Mouse (Mus musculus) c-Kit-positive CD71-positive TER-119-positive erythroid progenitor cells, embryonic 14.5 days (primary cell): ENCODE results near the gene Cacna1h.

Experiments used
- DNase-seq: peaks from one replicate; pipeline ENCODE4 v3.0.0-alpha.2; 2013; ENCODE audit warnings: low spot score

Cacna1h gene

GRCm38 (mm10) chr17:25433617-25434606 is at the start of gene Cacna1h:
Gene Cacna1h (minus strand): TSS chr17:25433783.
- DNase-seq = no peak

GRCm38 (mm10) chr17:25482092-25482491 is 48.5 kb upstream of the Cacna1h start:
- no peak for DNase-seq

DNA sequence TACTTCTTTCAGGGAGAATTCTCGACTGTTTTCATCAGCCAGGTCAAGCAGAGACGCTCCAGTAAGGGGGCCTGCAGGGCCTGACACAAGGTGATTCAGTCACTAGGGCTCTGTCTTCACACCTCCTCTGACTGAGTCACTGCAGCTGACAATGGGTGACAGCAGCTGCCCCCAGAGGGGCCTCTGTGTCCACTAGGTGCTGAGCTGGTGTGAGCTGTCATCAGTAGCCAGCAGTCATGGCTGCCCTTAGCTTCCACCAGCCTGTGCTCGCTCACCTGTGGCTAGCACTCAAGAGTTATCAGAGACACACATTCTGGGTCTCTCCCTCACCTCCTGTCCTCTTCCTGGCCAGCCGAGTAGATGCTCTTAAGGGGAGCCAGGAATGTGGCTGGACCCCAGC is 47.2 kb upstream of the Cacna1h start:
- DNase-seq = no peak

- no peak for DNase-seq
These were observed 46.6 kb upstream of the Cacna1h start for GRCm38 (mm10) chr17:25480152-25480551.

DNA sequence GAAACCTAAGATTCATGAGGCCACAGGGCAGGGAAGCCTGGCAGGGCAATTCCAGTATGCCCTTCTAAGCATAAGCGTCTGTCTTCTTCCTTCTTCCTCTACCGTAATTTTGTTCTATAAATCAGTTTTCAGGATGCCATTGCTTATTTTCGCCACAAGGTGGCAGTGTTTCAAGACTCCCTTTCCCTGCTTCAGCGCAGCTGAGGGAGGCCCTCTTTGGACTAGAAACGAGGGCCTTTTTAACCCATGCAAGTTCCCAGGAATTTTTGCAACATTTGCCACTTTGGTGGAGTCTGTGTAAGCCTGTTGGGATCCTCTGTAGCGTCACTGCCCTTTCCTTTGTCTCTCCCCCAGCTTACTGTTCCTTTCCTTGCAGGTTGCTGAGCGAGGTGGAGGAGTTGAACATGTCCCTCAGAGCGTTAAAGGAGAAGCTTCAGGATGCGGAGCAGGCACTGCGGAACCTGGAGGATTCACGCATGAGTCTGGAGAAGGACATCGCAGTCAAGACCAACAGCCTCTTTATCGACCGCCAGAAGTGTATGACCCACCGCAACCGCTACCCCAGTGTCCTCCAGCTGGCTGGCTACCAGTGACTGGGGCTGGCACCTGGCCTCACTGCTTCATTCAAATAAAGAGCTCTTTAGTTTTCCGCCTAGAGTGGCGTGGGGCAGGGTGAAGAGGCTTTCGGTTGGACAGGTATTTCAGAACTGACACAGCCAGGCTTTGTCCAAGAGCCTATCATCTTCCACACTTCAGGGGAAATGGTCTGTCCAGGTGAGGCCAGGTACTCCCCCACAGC is 42.6 kb upstream of the Cacna1h start:
- DNase-seq = peak; percentile 50

- DNase-seq = peak; percentile 56
These were observed 40.9 kb upstream of the Cacna1h start for GRCm38 (mm10) chr17:25474330-25475077.

DNA sequence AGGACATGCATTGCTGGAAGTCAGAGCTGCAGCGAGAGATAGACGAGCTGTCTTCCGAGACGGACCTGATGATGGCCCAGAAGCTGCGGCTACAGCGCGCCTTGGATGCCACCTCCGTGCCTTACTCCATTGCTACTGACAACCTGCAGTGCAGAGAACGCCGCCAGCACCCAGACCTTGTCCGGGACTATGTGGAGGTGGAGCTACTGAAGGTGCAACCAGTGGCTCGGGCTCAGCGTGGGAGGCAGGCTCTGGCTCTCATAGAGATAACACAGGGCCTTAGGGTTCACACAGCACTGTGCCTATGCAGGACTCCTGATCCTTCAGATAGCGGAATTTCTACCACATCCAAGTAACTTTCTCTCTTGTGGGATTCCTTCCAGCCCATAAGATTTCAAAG is 38.5 kb upstream of the Cacna1h start:
- DNase-seq = no peak

DNA sequence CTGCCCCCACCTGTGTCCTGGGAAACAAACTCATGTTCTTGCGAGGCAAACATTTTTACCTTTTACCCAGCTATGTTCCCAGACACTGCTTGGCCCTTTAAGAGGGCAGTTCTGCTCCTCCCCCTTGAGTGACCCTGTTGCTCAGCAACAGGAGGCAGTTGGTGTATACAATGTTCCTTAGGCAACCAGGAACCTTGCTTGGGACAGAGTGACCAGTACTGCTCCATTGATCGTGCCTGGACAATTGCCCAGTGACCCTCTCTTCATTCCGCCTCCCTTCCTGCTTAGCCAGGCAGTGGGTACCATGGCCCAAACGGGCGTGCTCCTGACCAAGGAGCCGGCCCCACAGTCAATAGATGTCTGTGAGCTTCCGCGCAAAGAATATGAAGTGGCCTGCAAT is 37.8 kb upstream of the Cacna1h start:
- DNase-seq = no peak

- no peak for DNase-seq
These were observed 36.2 kb upstream of the Cacna1h start for GRCm38 (mm10) chr17:25469798-25470197.

DNA sequence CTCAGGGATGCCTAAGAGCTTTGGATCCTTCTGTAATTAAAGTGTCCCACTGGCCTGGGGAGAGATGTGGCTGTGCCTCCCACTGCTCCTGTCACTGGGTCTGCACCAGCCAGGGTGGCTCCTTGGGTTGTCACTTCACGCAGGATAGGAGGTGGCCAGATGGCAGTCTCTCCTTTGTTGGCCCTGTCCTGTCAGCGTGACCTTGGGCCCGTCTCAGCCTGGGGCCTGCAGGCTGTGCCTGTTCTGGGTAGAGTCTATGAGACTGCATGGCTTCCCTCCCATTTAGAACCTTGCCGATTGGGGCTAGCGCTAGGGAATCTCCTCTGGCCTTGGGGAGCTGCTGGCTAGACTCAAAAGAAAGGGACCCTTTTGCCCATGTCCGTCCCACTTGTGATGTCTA is 34.7 kb upstream of the Cacna1h start:
- no peak for DNase-seq

DNA sequence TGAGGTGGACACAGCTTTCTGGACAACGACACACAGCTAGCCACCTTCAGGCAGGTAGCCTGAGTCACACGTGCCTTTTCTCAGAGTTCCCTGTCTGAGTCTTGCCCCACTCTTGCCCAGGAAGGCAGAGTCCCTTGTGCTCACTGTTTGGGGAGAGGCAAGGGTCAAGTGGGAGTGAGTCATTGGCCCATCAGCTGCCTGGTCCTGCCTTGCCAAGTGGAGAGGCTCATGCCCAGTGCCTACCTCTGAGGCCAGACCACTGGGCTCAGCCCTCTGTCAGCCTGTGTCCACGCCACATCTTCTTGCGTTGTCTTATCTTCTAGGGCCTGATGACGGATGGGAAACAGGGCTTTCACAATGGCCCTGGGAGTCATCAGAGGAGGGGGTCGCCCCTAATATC is 34.2 kb upstream of the Cacna1h start:
- DNase-seq = no peak

- DNase-seq = no peak
These were observed 32.7 kb upstream of the Cacna1h start for GRCm38 (mm10) chr17:25466257-25466656.

GRCm38 (mm10) chr17:25464091-25464490 is 30.5 kb upstream of the Cacna1h start:
- no peak for DNase-seq

- no peak for DNase-seq
These were observed 29.9 kb upstream of the Cacna1h start for GRCm38 (mm10) chr17:25463326-25463945.

DNA sequence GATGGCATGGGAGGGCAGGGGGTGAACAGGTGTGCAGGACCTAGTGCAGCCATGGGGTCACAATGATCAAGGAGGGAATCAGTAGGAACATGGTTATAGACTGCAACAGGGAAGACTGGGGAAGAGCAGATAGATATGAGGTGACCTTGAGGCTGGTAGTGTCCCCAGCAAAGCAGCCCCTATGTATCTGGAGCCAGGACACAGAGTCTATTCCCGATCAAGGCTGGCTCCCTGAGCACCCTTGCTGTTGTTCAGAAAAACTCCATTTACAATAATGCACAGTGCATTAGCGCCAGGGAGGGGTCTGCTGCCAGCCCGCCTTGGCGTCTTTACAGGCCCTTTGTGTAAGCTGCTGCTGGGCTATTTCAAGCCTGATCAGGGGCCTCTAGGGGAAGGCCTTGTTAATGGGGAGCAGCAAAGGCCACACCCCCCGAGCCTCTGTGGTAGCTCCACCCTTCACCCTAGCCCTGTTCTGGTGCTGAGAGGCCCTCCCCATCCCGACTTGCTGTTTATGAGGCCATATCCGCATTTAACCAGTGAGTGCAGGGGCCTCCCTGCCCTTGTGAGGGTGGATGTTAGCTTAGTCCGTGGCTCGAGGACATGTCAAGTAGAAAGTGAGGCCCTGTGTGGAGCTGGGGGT is 28.8 kb upstream of the Cacna1h start:
- DNase-seq = no peak

GRCm38 (mm10) chr17:25456540-25456939 is 23.0 kb upstream of the Cacna1h start:
- DNase-seq = no peak

DNA sequence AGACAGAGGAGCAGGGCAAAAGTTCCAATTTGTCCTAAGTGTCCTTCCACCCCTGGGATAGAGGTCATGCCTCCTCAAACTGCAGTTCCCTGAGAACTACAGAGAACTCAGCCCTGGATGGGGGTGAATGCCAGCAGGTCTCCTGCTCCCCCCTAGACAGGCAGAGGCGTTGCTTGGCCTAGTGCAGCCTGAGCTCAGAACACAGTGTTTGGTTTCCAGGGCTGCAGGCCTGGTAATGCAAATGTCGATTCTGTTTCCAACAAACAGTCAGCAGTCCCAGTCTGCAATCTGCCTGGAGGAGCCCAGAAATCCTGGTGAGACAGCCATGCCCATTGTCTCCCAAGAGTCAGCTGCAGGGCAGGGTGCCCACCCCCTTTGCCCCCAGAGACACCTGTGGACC is 20.7 kb upstream of the Cacna1h start, which contains the start of gene Tekt4:
Tekt4 (plus strand) TSS at position 344 of the 400 bp plus-strand sequence.
- no peak for DNase-seq

GRCm38 (mm10) chr17:25452246-25452965 is 18.8 kb upstream of the Cacna1h start:
- DNase-seq = no peak

GRCm38 (mm10) chr17:25450329-25450728 is 16.7 kb upstream of the Cacna1h start:
- no peak for DNase-seq

DNA sequence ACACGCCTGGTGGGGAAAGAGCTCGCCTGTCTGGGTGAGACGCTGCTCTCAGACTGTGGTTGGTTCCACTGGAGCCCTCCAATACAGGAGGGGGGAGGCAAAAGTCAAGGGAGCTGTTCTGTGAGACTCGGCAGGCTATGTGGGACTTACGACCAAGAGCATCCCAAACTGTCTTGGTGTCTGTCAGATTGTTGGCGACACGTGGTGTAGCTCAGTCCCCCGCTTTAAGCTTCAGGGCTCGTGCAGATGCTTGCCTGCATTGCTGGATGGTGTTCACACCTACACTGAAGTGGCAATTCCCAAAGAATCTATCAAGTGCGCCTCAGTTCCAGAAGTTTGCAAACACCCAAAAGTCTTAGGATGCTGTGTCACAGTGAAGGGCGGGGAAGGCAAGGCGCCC is 14.3 kb upstream of the Cacna1h start:
- DNase-seq = no peak
